Mouse (Mus musculus): ENCODE data around the gene Anxa7.

DNA sequence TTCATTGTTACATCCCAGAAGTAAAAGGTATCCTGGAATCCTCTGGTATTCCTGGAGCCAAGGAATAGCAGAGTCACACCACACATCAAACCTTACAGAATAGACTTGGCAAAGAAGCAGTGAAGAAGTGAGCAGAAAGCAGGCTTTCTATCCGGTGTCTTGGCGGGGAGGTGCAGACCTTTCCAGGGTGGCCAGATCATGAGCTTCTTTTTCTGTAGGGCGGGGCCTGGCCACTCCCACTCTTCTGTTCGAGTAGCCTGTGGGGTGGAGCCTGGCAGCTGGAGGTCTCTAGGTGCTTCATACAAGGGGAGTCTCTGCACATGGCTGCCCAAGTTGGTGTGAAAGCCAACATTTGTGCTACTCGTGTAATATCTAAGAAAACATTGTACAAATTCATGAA is 1.3 kb upstream of the Anxa7 start:
- no peak for TF ChIP-seq POLR2A (IDR thresholded peaks at IDR 0.05; ENCODE audit: borderline replicate concordance, insufficient read depth, low read length)
- no peak for TF ChIP-seq CTCF (IDR thresholded peaks at IDR 0.05; ENCODE audit: borderline replicate concordance, insufficient read depth, low read depth, low read length)
